9 mouse cellular contexts compared by ENCODE assay signal in genomic region chr19:40471526-40472245, GRCm38 (mm10). TPM values are rescaled to one million over a fixed set of nuclear protein-coding genes. Genes with fewer than 3 reads are reported as not detected.
DNase-seq lines count a peak whose midpoint lies in the region; ATAC-seq and TF ChIP-seq lines count a peak whose summit lies in the region.
"Had no signal": no experiment of that assay in that cellular context is flagged by ENCODE, and none has a peak within 500 bp of the region (broad histone marks: within the 10 kb centered on the region; RNA-seq: fewer than 3 reads in every experiment).

No protein-coding gene starts in this region.

- peaks cover 4% of the 10 kb centered on the region; the same call in 1 of the 2 replicates for H3K36me3 ChIP-seq in hindbrain, embryonic 13.5 days
- no peaks in the 10 kb centered on the region for H3K36me3 ChIP-seq in hindbrain, embryonic 10.5 days
- no peaks in the 10 kb centered on the region for H3K36me3 ChIP-seq in heart, embryonic 11.5 days (ENCODE audit: control insufficient read depth, insufficient read depth, low read length)

- 85% methylated on average over 10 of the region's 10 CpGs for WGBS in hindbrain, embryonic 13.5 days
- WGBS in hindbrain, embryonic 10.5 days, result 73% methylated on average over 10 of the region's 10 CpGs
- 18% methylated on average over 10 of the region's 10 CpGs for WGBS in cerebellum, adult 2 months
- WGBS in heart, embryonic 11.5 days (ENCODE audit: insufficient replicate concordance), result 45% methylated on average over 10 of the region's 10 CpGs

- peaks cover 29% of the 10 kb centered on the region for H3K4me1 ChIP-seq in hindbrain, embryonic 13.5 days (replicated peaks)
- H3K4me1 ChIP-seq in hindbrain, embryonic 10.5 days (replicated peaks), result 0 out of 2 replicates have a peak, but pooled peaks cover 5% of the 10 kb centered on the region
- H3K4me1 ChIP-seq in cerebellum, adult 2 months (ENCODE audit: control insufficient read depth, insufficient read depth, low read length), result peaks cover 20% of the 10 kb centered on the region
- peaks cover 33% of the 10 kb centered on the region for H3K4me1 ChIP-seq in heart, embryonic 11.5 days (ENCODE audit: control insufficient read depth, insufficient read depth, low read length)

- no peak for ATAC-seq in hindbrain, embryonic 13.5 days (ENCODE audit: low FRiP score)
- ATAC-seq in heart, embryonic 11.5 days (replicated peaks; ENCODE audit: insufficient number of reproducible peaks, low FRiP score, low TSS enrichment), result no peak

- DNase-seq in hindbrain, embryonic 10.5 days (ENCODE audit: low spot score), result no peak
- DNase-seq in cerebellum, adult 2 months, result peak; percentile 53 to 65
- DNase-seq in left cerebral cortex, postnatal 25 days (ENCODE audit: low spot score in 2 of 2), result peak; percentile 78 to 85
- DNase-seq in embryo, embryonic 10.5 days (ENCODE audit: low spot score), result no peak
- no peak for DNase-seq in ovary, postnatal 10 days (ENCODE audit: low spot score)
- DNase-seq in thymus, postnatal 36 days, result no peak

- no peak overlapping the region for H3K4me2 ChIP-seq in hindbrain, embryonic 13.5 days
- no peak overlapping the region for H3K4me2 ChIP-seq in heart, embryonic 11.5 days

- no peak overlapping the region for H3K9ac ChIP-seq in hindbrain, embryonic 13.5 days
- no peak overlapping the region for H3K9ac ChIP-seq in heart, embryonic 11.5 days (ENCODE audit: low read depth, low read length)

- no peaks in the 10 kb centered on the region for H3K27me3 ChIP-seq in hindbrain, embryonic 13.5 days
- no peaks in the 10 kb centered on the region for H3K27me3 ChIP-seq in hindbrain, embryonic 10.5 days (ENCODE audit: insufficient read depth, poor library complexity, severe bottlenecking)
- H3K27me3 ChIP-seq in cerebellum, adult 2 months (ENCODE audit: control insufficient read depth, insufficient read depth, low read length), result no peaks in the 10 kb centered on the region
- H3K27me3 ChIP-seq in heart, embryonic 11.5 days (ENCODE audit: control insufficient read depth, insufficient read depth, low read length), result no peaks in the 10 kb centered on the region

- H3K4me3 ChIP-seq in hindbrain, embryonic 13.5 days, result no peak overlapping the region
- no peak overlapping the region for H3K4me3 ChIP-seq in hindbrain, embryonic 10.5 days
- no peak overlapping the region for H3K4me3 ChIP-seq in cerebellum, adult 2 months (replicated peaks; ENCODE audit: insufficient read depth, low read depth, low read length)
- H3K4me3 ChIP-seq in heart, embryonic 11.5 days (ENCODE audit: low read depth, low read length), result no peak overlapping the region
- H3K4me3 ChIP-seq: megakaryocyte, embryonic 14.5 days had no signal

- no peaks in the 10 kb centered on the region for H3K9me3 ChIP-seq in hindbrain, embryonic 13.5 days
- H3K9me3 ChIP-seq in hindbrain, embryonic 10.5 days, result 0 out of 2 replicates have a peak, but pooled peaks cover 2% of the 10 kb centered on the region
- H3K9me3 ChIP-seq in heart, embryonic 11.5 days (replicated peaks; ENCODE audit: control insufficient read depth, low read length), result no peaks in the 10 kb centered on the region

- intact Hi-C loops in left cerebral cortex, postnatal 25 days (cut with DNase I), result loop anchor here (2.0 kb wide), 1 partner anchor 41 kb away; the partner anchor contains the start of gene Sorbs1

- H3K27ac ChIP-seq in hindbrain, embryonic 13.5 days, result 0 out of 2 replicates have a peak overlapping the region, but pooled peaks have one; percentile 13
- no peak overlapping the region; the same call in 1 of the 2 replicates for H3K27ac ChIP-seq in hindbrain, embryonic 10.5 days
- peak overlapping the region; percentile 32; the same call in 1 of the 2 replicates for H3K27ac ChIP-seq in cerebellum, adult 2 months (ENCODE audit: insufficient read depth, low read length)
- 0 out of 2 replicates have a peak overlapping the region, but pooled peaks have one; percentile 43 for H3K27ac ChIP-seq in heart, embryonic 11.5 days (ENCODE audit: low read depth, low read length)

- no peak for TF ChIP-seq POLR2A in cerebellum, adult 2 months (IDR thresholded peaks at IDR 0.05; ENCODE audit: borderline replicate concordance, insufficient read depth, low read length)

- no peak for TF ChIP-seq CTCF in cerebellum, adult 2 months (IDR thresholded peaks at IDR 0.05; ENCODE audit: borderline replicate concordance, insufficient read depth, low read depth, low read length)

RNA-seq across cellular contexts. Expression of gene Sorbs1, which starts 41.9 kb away (rescaled TPM):
- polyA plus RNA-seq in hindbrain, embryonic 13.5 days (2015; fragmentation: Nextera tagmentation; extraction: Ambion mirVana), result 96.3 and 100 TPM in 2 replicates
- polyA plus RNA-seq in hindbrain, embryonic 10.5 days (2016; fragmentation: Nextera tagmentation; extraction: Ambion mirVana), result 64.2 and 74.4 TPM in 2 replicates
- polyA plus RNA-seq in cerebellum, adult 2 months (2012; rRNA removed), result 79.3 and 92.5 TPM in 2 replicates
- 90.6 and 93.6 TPM in 2 replicates for polyA plus RNA-seq in heart, embryonic 11.5 days (2014; fragmentation: Nextera tagmentation; extraction: Ambion mirVana)
- total RNA-seq in left cerebral cortex, postnatal 25 days (2021), result 100 to 1,000 TPM; 124 to 140 TPM

Comparison
In these comparisons a context has a peak if more than half of its experiments do, and no peak if none do; other contexts are left out.
1. DNase-seq: peak in cerebellum, adult 2 months (2 of 2) and left cerebral cortex, postnatal 25 days (2 of 2); none in hindbrain, embryonic 10.5 days (single experiment), embryo, embryonic 10.5 days (single experiment), ovary, postnatal 10 days (single experiment) and thymus, postnatal 36 days (0 of 2).